Mouse (Mus musculus): Measurements from ENCODE around the gene Gm17387. TPM values are rescaled to one million over a fixed set of nuclear protein-coding genes. Genes with fewer than 3 reads are reported as not detected.

Gene Gm17387
- total and polyA plus RNA-seq, 2 experiments from 2014 or later = not detected

DNA sequence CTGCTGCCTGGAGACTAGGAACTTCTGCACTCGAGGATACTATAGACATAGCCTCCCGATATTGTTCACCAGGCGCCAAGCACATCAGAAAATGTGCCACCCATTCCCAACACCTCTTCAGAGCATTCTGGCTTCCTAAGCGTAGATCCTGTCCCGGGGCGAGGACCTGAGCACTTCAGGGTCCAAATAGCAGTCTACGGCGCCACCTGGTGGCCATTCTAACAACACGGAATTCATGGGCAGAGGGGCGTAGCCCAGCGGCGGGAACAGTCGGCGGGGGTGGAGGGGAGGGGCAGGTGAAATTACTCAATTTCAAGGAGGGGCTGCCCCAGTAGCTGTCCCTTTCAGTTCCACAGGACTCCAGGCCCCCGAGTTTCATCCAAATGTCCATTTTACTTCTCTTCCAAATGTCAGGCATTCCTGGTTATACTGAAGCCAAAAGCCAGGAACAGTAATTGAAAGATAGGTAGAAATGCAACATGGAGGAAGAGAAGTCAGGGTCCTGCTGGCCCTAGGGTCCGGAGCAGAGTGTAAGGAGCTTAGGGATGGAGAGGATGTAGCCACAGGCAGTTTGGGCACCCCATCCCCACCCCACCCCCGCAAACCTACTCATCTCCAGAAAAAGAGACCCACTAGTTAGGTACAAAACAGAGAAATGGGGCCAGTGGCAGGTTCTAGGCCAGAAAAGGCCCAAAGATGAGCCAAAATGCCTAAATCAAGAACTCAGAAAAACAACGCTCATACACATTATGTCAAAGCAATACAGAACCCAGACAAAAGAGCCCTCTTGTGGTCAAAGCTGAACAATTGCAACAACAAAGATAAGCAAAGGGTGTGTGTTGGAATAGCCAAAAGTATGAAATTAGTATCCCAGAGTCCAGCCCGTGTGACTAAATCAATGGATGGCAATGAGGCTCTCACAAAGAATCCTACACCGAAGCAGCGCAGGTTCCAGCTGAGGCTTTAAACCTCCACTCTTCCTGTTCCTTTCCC lies 19.6 kb downstream of the Gm17387 start:
- H3K4me2 ChIP-seq (ENCODE audit: low read depth, low read length) = peak overlapping the region; percentile 84
- DNase-seq (ENCODE audit: low spot score) = peak; percentile 93
- no peaks in the 10 kb centered on the region for H3K9me3 ChIP-seq (ENCODE audit: low read length)
- peaks cover 4% of the 10 kb centered on the region; the same call in 1 of the 2 replicates for H3K4me1 ChIP-seq (ENCODE audit: insufficient read depth, low read length)
- no peaks in the 10 kb centered on the region for H3K27me3 ChIP-seq (ENCODE audit: insufficient read depth, low read length)
- peak overlapping the region; percentile 28; the same call in 1 of the 2 replicates for H3K9ac ChIP-seq (replicated peaks; ENCODE audit: low read length)
- H3K4me3 ChIP-seq (ENCODE audit: low read length) = peak overlapping the region; percentile 39
- peak; percentile 93 for TF ChIP-seq CTCF (IDR thresholded peaks at IDR 0.05; ENCODE audit: low read depth)
- H3K27ac ChIP-seq = peak overlapping the region; percentile 77
- WGBS = 7% methylated on average over 21 of the region's 21 CpGs
- ATAC-seq = peak; percentile 94
- no peaks in the 10 kb centered on the region for H3K36me3 ChIP-seq (ENCODE audit: insufficient read depth, low read length)

GRCm38 (mm10) chr7:141049326-141049725 lies 20.4 kb downstream of the Gm17387 start:
- Histone ChIP-seq H3K9ac (replicated peaks; ENCODE audit: low read length) (no peak overlapping the region), H3K27me3 (ENCODE audit: insufficient read depth, low read length) (no peaks in the 10 kb centered on the region), H3K4me2 (ENCODE audit: low read depth, low read length) (no peak overlapping the region), H3K4me1 (ENCODE audit: insufficient read depth, low read length) (peaks cover 4% of the 10 kb centered on the region; the same call in 1 of the 2 replicates), H3K36me3 (ENCODE audit: insufficient read depth, low read length) (no peaks in the 10 kb centered on the region), H3K9me3 (ENCODE audit: low read length) (no peaks in the 10 kb centered on the region), H3K27ac (no peak overlapping the region), H3K4me3 (ENCODE audit: low read length) (no peak overlapping the region)
- WGBS = 74% methylated on average over 2 of the region's 2 CpGs
- no peak for ATAC-seq
- no peak for DNase-seq (ENCODE audit: low spot score)
- TF ChIP-seq CTCF (IDR thresholded peaks at IDR 0.05; ENCODE audit: low read depth) = no peak

- no peaks in the 10 kb centered on the region for H3K9me3 ChIP-seq (ENCODE audit: low read length)
- no peaks in the 10 kb centered on the region for H3K36me3 ChIP-seq (ENCODE audit: insufficient read depth, low read length)
- no peak overlapping the region for H3K9ac ChIP-seq (replicated peaks; ENCODE audit: low read length)
- H3K4me3 ChIP-seq (ENCODE audit: low read length) = no peak overlapping the region
- H3K4me1 ChIP-seq (ENCODE audit: insufficient read depth, low read length) = peaks cover 4% of the 10 kb centered on the region; the same call in 1 of the 2 replicates
- ATAC-seq (no peak), DNase-seq (ENCODE audit: low spot score) (no peak)
- WGBS = 68% methylated on average over 17 of the region's 17 CpGs
- no peak overlapping the region for H3K4me2 ChIP-seq (ENCODE audit: low read depth, low read length)
- H3K27me3 ChIP-seq (ENCODE audit: insufficient read depth, low read length) = no peaks in the 10 kb centered on the region
- H3K27ac ChIP-seq = no peak overlapping the region
- TF ChIP-seq CTCF (IDR thresholded peaks at IDR 0.05; ENCODE audit: low read depth) = no peak
Observed at GRCm38 (mm10) chr7:141051060-141051685, 22.2 kb downstream of the Gm17387 start.

DNA sequence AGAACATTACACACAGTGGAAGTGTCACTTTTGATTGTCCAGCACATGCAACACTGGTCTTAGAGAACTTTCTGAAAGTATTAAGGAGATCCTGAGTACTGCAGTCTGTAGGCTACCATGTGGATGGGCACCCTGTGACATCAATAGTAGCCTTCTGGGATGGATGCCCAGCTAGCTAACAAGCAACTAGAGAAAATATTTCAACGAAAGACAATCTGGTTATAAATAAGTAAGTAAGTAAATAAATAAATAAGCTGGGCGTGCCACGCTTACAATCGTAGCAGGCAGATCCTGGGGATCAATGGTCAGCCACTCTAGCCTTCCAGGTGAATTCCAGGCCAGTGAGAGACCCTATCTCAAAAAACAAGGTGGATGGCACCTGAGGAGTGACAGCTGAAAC lies 23.1 kb downstream of the Gm17387 start:
- no peak overlapping the region for H3K27ac ChIP-seq
- WGBS = 88% methylated on average over 4 of the region's 4 CpGs

DNA sequence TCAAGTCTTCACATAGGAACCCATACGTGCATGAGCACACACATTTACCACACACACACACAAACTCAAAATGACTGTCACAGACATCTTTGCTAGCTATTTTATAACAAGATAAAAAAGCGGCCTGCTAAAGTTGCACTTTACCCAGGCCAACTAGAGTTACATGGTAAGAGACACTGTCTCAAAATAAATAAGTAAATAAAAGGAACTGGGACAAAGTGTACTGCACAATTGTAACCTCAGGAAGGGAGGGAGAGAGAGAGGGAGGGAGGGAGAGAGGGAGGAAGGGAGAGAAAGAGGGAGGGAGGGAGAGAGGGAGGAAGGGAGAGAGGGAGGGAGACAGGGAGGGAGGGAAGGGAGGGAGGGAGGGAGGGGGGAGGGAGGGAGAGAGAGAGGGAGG lies 23.5 kb downstream of the Gm17387 start:
- H3K27ac ChIP-seq = no peak overlapping the region
- peaks cover 4% of the 10 kb centered on the region; the same call in 1 of the 2 replicates for H3K4me1 ChIP-seq (ENCODE audit: insufficient read depth, low read length)
- 80% methylated on average over 2 of the region's 2 CpGs for WGBS
- no peak for DNase-seq (ENCODE audit: low spot score)
- no peak overlapping the region for H3K4me3 ChIP-seq (ENCODE audit: low read length)
- no peaks in the 10 kb centered on the region for H3K27me3 ChIP-seq (ENCODE audit: insufficient read depth, low read length)
- no peak for ATAC-seq
- H3K4me2 ChIP-seq (ENCODE audit: low read depth, low read length) = no peak overlapping the region
- TF ChIP-seq CTCF (IDR thresholded peaks at IDR 0.05; ENCODE audit: low read depth) = no peak
- H3K36me3 ChIP-seq (ENCODE audit: insufficient read depth, low read length) = no peaks in the 10 kb centered on the region
- no peak overlapping the region for H3K9ac ChIP-seq (replicated peaks; ENCODE audit: low read length)
- no peaks in the 10 kb centered on the region for H3K9me3 ChIP-seq (ENCODE audit: low read length)

More for the DNA sequence above, 23.1 kb downstream of the Gm17387 start:
- H3K4me2 ChIP-seq (ENCODE audit: low read depth, low read length) = no peak overlapping the region
- H3K4me3 ChIP-seq (ENCODE audit: low read length) = no peak overlapping the region
- TF ChIP-seq CTCF (IDR thresholded peaks at IDR 0.05; ENCODE audit: low read depth) = no peak
- no peaks in the 10 kb centered on the region for H3K36me3 ChIP-seq (ENCODE audit: insufficient read depth, low read length)
- DNase-seq (ENCODE audit: low spot score) (no peak), ATAC-seq (no peak)
- H3K4me1 ChIP-seq (ENCODE audit: insufficient read depth, low read length) = peaks cover 4% of the 10 kb centered on the region; the same call in 1 of the 2 replicates
- no peaks in the 10 kb centered on the region for H3K27me3 ChIP-seq (ENCODE audit: insufficient read depth, low read length)
- no peak overlapping the region for H3K9ac ChIP-seq (replicated peaks; ENCODE audit: low read length)
- no peaks in the 10 kb centered on the region for H3K9me3 ChIP-seq (ENCODE audit: low read length)

- 85% methylated on average over 4 of the region's 4 CpGs for WGBS
- TF ChIP-seq CTCF (IDR thresholded peaks at IDR 0.05; ENCODE audit: low read depth) = peak; percentile 29
- DNase-seq (ENCODE audit: low spot score) (no peak), ATAC-seq (no peak)
- H3K27me3 ChIP-seq (ENCODE audit: insufficient read depth, low read length) = no peaks in the 10 kb centered on the region
- no peak overlapping the region for H3K4me3 ChIP-seq (ENCODE audit: low read length)
- no peak overlapping the region for H3K9ac ChIP-seq (replicated peaks; ENCODE audit: low read length)
- H3K27ac ChIP-seq = no peak overlapping the region
- no peaks in the 10 kb centered on the region for H3K9me3 ChIP-seq (ENCODE audit: low read length)
- H3K4me1 ChIP-seq (ENCODE audit: insufficient read depth, low read length) = 0 out of 2 replicates have a peak, but pooled peaks cover 6% of the 10 kb centered on the region
- H3K36me3 ChIP-seq (ENCODE audit: insufficient read depth, low read length) = no peaks in the 10 kb centered on the region
- no peak overlapping the region for H3K4me2 ChIP-seq (ENCODE audit: low read depth, low read length)
Observed at GRCm38 (mm10) chr7:141055785-141056184, 26.9 kb downstream of the Gm17387 start.

Measured in hindbrain, postnatal 0 days (tissue).